Comparison of ENCODE assay signal across 8 mouse cellular contexts in genomic region chr2:92182146-92182756, GRCm38 (mm10).
DNase-seq lines count a peak whose midpoint lies in the region; ATAC-seq lines count a peak whose summit lies in the region.

No protein-coding gene starts in this region.

- ATAC-seq in forebrain, embryonic 13.5 days, result no peak
- no peak for ATAC-seq in liver, embryonic 15.5 days (ENCODE audit: insufficient read depth)

- 2% methylated on average over 11 of the region's 11 CpGs for WGBS in forebrain, embryonic 13.5 days
- 10% methylated on average over 11 of the region's 11 CpGs for WGBS in liver, embryonic 15.5 days (ENCODE audit: insufficient replicate concordance)

- H3K36me3 ChIP-seq in forebrain, embryonic 13.5 days (ENCODE audit: poor library complexity, severe bottlenecking), result no peaks in the 10 kb centered on the region
- H3K36me3 ChIP-seq in liver, embryonic 15.5 days (replicated peaks), result no peaks in the 10 kb centered on the region

- DNase-seq in embryo, embryonic 10.5 days (ENCODE audit: low spot score), result peak; percentile 49
- no peak for DNase-seq in embryo, embryonic 10 days (ENCODE audit: low spot score)
- DNase-seq in 3T3-L1 (ENCODE audit: low read depth, low spot score), result peak; percentile 13
- no peak for DNase-seq in T-cell, adult 2 months (ENCODE audit: low spot score)
- DNase-seq in layer of hippocampus, postnatal 14 days (ENCODE audit: low spot score in 2 of 2), result no peak
- DNase-seq in layer of hippocampus, postnatal 36 days, result no peak

- H3K4me1 ChIP-seq in forebrain, embryonic 13.5 days, result peaks cover 24% of the 10 kb centered on the region
- peaks cover 30% of the 10 kb centered on the region for H3K4me1 ChIP-seq in liver, embryonic 15.5 days (replicated peaks)

- no peaks in the 10 kb centered on the region for H3K9me3 ChIP-seq in forebrain, embryonic 13.5 days (replicated peaks)
- H3K9me3 ChIP-seq in liver, embryonic 15.5 days (replicated peaks), result no peaks in the 10 kb centered on the region

- peak overlapping the region; percentile 90 for H3K9ac ChIP-seq in forebrain, embryonic 13.5 days
- H3K9ac ChIP-seq in liver, embryonic 15.5 days, result peak overlapping the region; percentile 80

- peak overlapping the region; percentile 82 for H3K4me2 ChIP-seq in forebrain, embryonic 13.5 days
- H3K4me2 ChIP-seq in liver, embryonic 15.5 days, result peak overlapping the region; percentile 98

- peak overlapping the region; percentile 79 for H3K4me3 ChIP-seq in forebrain, embryonic 13.5 days
- peak overlapping the region; percentile 79 for H3K4me3 ChIP-seq in liver, embryonic 15.5 days (replicated peaks)

- peak overlapping the region; percentile 100 for H3K27ac ChIP-seq in forebrain, embryonic 13.5 days
- peak overlapping the region; percentile 91 for H3K27ac ChIP-seq in liver, embryonic 15.5 days (replicated peaks)

- H3K27me3 ChIP-seq in forebrain, embryonic 13.5 days, result no peaks in the 10 kb centered on the region
- peaks cover 23% of the 10 kb centered on the region for H3K27me3 ChIP-seq in liver, embryonic 15.5 days

Comparison
In these comparisons a context has a peak if more than half of its experiments do, and no peak if none do; other contexts are left out.
1. DNase-seq: peak in embryo, embryonic 10.5 days (single experiment) and 3T3-L1 (single experiment); none in embryo, embryonic 10 days (single experiment), T-cell, adult 2 months (single experiment), layer of hippocampus, postnatal 14 days (0 of 2) and layer of hippocampus, postnatal 36 days (0 of 2).